Mouse (Mus musculus) ES-Bruce4 (cell line): ENCODE data around the gene Slc39a11.

Experiments used
- CTCF ChIP-seq: IDR thresholded peaks from one replicate; pipeline ENCODE4 v1.8.1; 2011; ENCODE audit warnings: low read depth, low read length
- POLR2A ChIP-seq: IDR thresholded peaks from one replicate; pipeline ENCODE4 v1.8.1; 2011; ENCODE audit warnings: low read length; ENCODE audit not compliant: insufficient read depth

DNA sequence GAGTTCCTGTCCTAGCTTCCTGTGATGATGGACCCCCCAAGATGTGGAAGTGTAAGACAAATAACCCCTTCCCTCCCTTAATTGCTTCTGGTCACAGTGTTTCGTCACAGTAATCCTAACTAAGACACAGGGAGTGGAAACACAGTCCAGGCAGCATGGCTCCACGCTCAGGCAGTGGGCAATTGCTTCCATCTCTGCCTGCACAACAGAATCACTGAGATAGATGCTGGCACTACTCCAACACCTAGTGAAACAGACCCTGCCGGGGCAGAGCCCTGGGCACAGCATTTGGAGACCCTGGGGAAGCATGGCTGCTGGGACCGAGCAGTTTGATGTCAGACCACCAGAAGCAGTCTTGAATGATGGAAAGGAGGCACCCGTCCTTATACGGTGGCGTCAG lies 115.9 kb downstream of the Slc39a11 start:
- no peak for TF ChIP-seq CTCF
- TF ChIP-seq POLR2A = no peak
